Mouse (Mus musculus): Measurements from ENCODE around the gene Wee2. TPM values are rescaled to one million over a fixed set of nuclear protein-coding genes. Genes with fewer than 3 reads are reported as not detected.
A peak's percentile ranks its signal among the peaks of the same experiment; 100 is the strongest.

Wee2 gene
- 0.09 and 0.51 TPM in 2 replicates for polyA plus RNA-seq (2014; fragmentation: Nextera tagmentation; extraction: Ambion mirVana)

- H3K27me3 ChIP-seq (replicated peaks; ENCODE audit: control insufficient read depth, insufficient read depth, low read length): peaks cover 27% of the 10 kb centered on the region
- H3K36me3 ChIP-seq (ENCODE audit: control insufficient read depth, insufficient read depth, low read length): no peaks in the 10 kb centered on the region
- H3K4me3 ChIP-seq (ENCODE audit: low read depth, low read length): no peak within 1 kb of the TSS
- H3K9ac ChIP-seq (ENCODE audit: low read depth, low read length): no peak within 1 kb of the TSS
- 74% methylated on average over 5 of the region's 5 CpGs for WGBS
- no peak for ATAC-seq (ENCODE audit: low read depth)
- DNase-seq (ENCODE audit: low spot score): no peak
- no peak within 1 kb of the TSS for H3K4me2 ChIP-seq (ENCODE audit: low read depth, low read length)
- peaks cover 11% of the 10 kb centered on the region; the same call in 1 of the 2 replicates for H3K4me1 ChIP-seq (ENCODE audit: control insufficient read depth, insufficient read depth, low read length)
- H3K27ac ChIP-seq (replicated peaks; ENCODE audit: low read depth, low read length): no peak within 1 kb of the TSS
- no peaks in the 10 kb centered on the region for H3K9me3 ChIP-seq (ENCODE audit: control insufficient read depth, low read length)
These were observed at the start of gene Wee2 for GRCm38 (mm10) chr6:40438936-40439335. Wee2 (plus strand) TSS chr6:40439088.

- DNase-seq (ENCODE audit: low spot score): no peak
- peaks cover 38% of the 10 kb centered on the region; the same call in 1 of the 2 replicates for H3K36me3 ChIP-seq (ENCODE audit: control insufficient read depth, insufficient read depth, low read length)
- no peak overlapping the region for H3K27ac ChIP-seq (replicated peaks; ENCODE audit: low read depth, low read length)
- no peak overlapping the region for H3K9ac ChIP-seq (ENCODE audit: low read depth, low read length)
- no peak overlapping the region for H3K4me3 ChIP-seq (ENCODE audit: low read depth, low read length)
- H3K9me3 ChIP-seq (ENCODE audit: control insufficient read depth, low read length): no peaks in the 10 kb centered on the region
- ATAC-seq (ENCODE audit: low read depth): no peak
- H3K4me2 ChIP-seq (ENCODE audit: low read depth, low read length): no peak overlapping the region
- WGBS: 73% methylated on average over 1 of the region's 1 CpGs
- H3K27me3 ChIP-seq (replicated peaks; ENCODE audit: control insufficient read depth, insufficient read depth, low read length): no peaks in the 10 kb centered on the region
- H3K4me1 ChIP-seq (ENCODE audit: control insufficient read depth, insufficient read depth, low read length): no peaks in the 10 kb centered on the region
These were observed 47.9 kb upstream of the Wee2 start for GRCm38 (mm10) chr6:40390975-40391374.

- peak; percentile 92 for ATAC-seq (ENCODE audit: low read depth)
- Histone ChIP-seq H3K9ac (ENCODE audit: low read depth, low read length) (no peak overlapping the region), H3K4me2 (ENCODE audit: low read depth, low read length) (no peak overlapping the region), H3K4me3 (ENCODE audit: low read depth, low read length) (no peak overlapping the region), H3K27me3 (replicated peaks; ENCODE audit: control insufficient read depth, insufficient read depth, low read length) (no peaks in the 10 kb centered on the region), H3K27ac (replicated peaks; ENCODE audit: low read depth, low read length) (no peak overlapping the region), H3K4me1 (ENCODE audit: control insufficient read depth, insufficient read depth, low read length) (no peaks in the 10 kb centered on the region), H3K9me3 (ENCODE audit: control insufficient read depth, low read length) (no peaks in the 10 kb centered on the region), H3K36me3 (ENCODE audit: control insufficient read depth, insufficient read depth, low read length) (peaks cover 34% of the 10 kb centered on the region; the same call in 1 of the 2 replicates)
- 40% methylated on average over 3 of the region's 3 CpGs for WGBS
- peak; percentile 91 for DNase-seq (ENCODE audit: low spot score)
These were observed 45.7 kb upstream of the Wee2 start for GRCm38 (mm10) chr6:40393213-40393612.

- no peak overlapping the region for H3K4me2 ChIP-seq (ENCODE audit: low read depth, low read length)
- no peak for ATAC-seq (ENCODE audit: low read depth)
- H3K4me1 ChIP-seq (ENCODE audit: control insufficient read depth, insufficient read depth, low read length): no peaks in the 10 kb centered on the region
- H3K27me3 ChIP-seq (replicated peaks; ENCODE audit: control insufficient read depth, insufficient read depth, low read length): no peaks in the 10 kb centered on the region
- 0 out of 2 replicates have a peak, but pooled peaks cover 3% of the 10 kb centered on the region for H3K9me3 ChIP-seq (ENCODE audit: control insufficient read depth, low read length)
- no peak overlapping the region for H3K27ac ChIP-seq (replicated peaks; ENCODE audit: low read depth, low read length)
- DNase-seq (ENCODE audit: low spot score): no peak
- H3K4me3 ChIP-seq (ENCODE audit: low read depth, low read length): no peak overlapping the region
- peaks cover 83% of the 10 kb centered on the region for H3K36me3 ChIP-seq (ENCODE audit: control insufficient read depth, insufficient read depth, low read length)
- 72% methylated on average over 2 of the region's 2 CpGs for WGBS
- H3K9ac ChIP-seq (ENCODE audit: low read depth, low read length): no peak overlapping the region; the same call in 1 of the 2 replicates
These were observed 36.9 kb upstream of the Wee2 start for GRCm38 (mm10) chr6:40402031-40402430.

GRCm38 (mm10) chr6:40403640-40404285, 35.1 kb upstream of the Wee2 start:
- WGBS: 86% methylated on average over 4 of the region's 4 CpGs
- ATAC-seq (ENCODE audit: low read depth) (no peak), DNase-seq (ENCODE audit: low spot score) (no peak)
- Histone ChIP-seq H3K27ac (replicated peaks; ENCODE audit: low read depth, low read length) (no peak overlapping the region), H3K27me3 (replicated peaks; ENCODE audit: control insufficient read depth, insufficient read depth, low read length) (no peaks in the 10 kb centered on the region), H3K9me3 (ENCODE audit: control insufficient read depth, low read length) (0 out of 2 replicates have a peak, but pooled peaks cover under 1% of the 10 kb centered on the region), H3K9ac (ENCODE audit: low read depth, low read length) (no peak overlapping the region), H3K36me3 (ENCODE audit: control insufficient read depth, insufficient read depth, low read length) (peaks cover 83% of the 10 kb centered on the region), H3K4me3 (ENCODE audit: low read depth, low read length) (no peak overlapping the region), H3K4me2 (ENCODE audit: low read depth, low read length) (no peak overlapping the region), H3K4me1 (ENCODE audit: control insufficient read depth, insufficient read depth, low read length) (no peaks in the 10 kb centered on the region)

- no peak overlapping the region for H3K4me3 ChIP-seq (ENCODE audit: low read depth, low read length)
These were observed 27.8 kb upstream of the Wee2 start for GRCm38 (mm10) chr6:40411085-40411484.

GRCm38 (mm10) chr6:40413046-40413445, 25.8 kb upstream of the Wee2 start:
- no peaks in the 10 kb centered on the region for H3K9me3 ChIP-seq (ENCODE audit: control insufficient read depth, low read length)
- DNase-seq (ENCODE audit: low spot score) (no peak), ATAC-seq (ENCODE audit: low read depth) (no peak)
- H3K4me3 ChIP-seq (ENCODE audit: low read depth, low read length): no peak overlapping the region
- no peaks in the 10 kb centered on the region for H3K4me1 ChIP-seq (ENCODE audit: control insufficient read depth, insufficient read depth, low read length)
- H3K9ac ChIP-seq (ENCODE audit: low read depth, low read length): no peak overlapping the region
- H3K27me3 ChIP-seq (replicated peaks; ENCODE audit: control insufficient read depth, insufficient read depth, low read length): no peaks in the 10 kb centered on the region
- no peak overlapping the region for H3K4me2 ChIP-seq (ENCODE audit: low read depth, low read length)
- no peak overlapping the region for H3K27ac ChIP-seq (replicated peaks; ENCODE audit: low read depth, low read length)
- H3K36me3 ChIP-seq (ENCODE audit: control insufficient read depth, insufficient read depth, low read length): peaks cover 7% of the 10 kb centered on the region
- 86% methylated on average over 5 of the region's 5 CpGs for WGBS

More at GRCm38 (mm10) chr6:40411085-40411484, 27.8 kb upstream of the Wee2 start:
- Histone ChIP-seq H3K4me2 (ENCODE audit: low read depth, low read length) (no peak overlapping the region), H3K27ac (replicated peaks; ENCODE audit: low read depth, low read length) (no peak overlapping the region), H3K4me1 (ENCODE audit: control insufficient read depth, insufficient read depth, low read length) (no peaks in the 10 kb centered on the region), H3K27me3 (replicated peaks; ENCODE audit: control insufficient read depth, insufficient read depth, low read length) (no peaks in the 10 kb centered on the region), H3K9ac (ENCODE audit: low read depth, low read length) (no peak overlapping the region), H3K36me3 (ENCODE audit: control insufficient read depth, insufficient read depth, low read length) (peaks cover 27% of the 10 kb centered on the region), H3K9me3 (ENCODE audit: control insufficient read depth, low read length) (no peaks in the 10 kb centered on the region)
- WGBS: 97% methylated on average over 3 of the region's 3 CpGs
- ATAC-seq (ENCODE audit: low read depth) (no peak), DNase-seq (ENCODE audit: low spot score) (no peak)

GRCm38 (mm10) chr6:40413565-40413964, 25.3 kb upstream of the Wee2 start:
- WGBS: 94% methylated on average over 3 of the region's 3 CpGs
- Histone ChIP-seq H3K4me2 (ENCODE audit: low read depth, low read length) (no peak overlapping the region), H3K27me3 (replicated peaks; ENCODE audit: control insufficient read depth, insufficient read depth, low read length) (no peaks in the 10 kb centered on the region), H3K9me3 (ENCODE audit: control insufficient read depth, low read length) (no peaks in the 10 kb centered on the region), H3K27ac (replicated peaks; ENCODE audit: low read depth, low read length) (no peak overlapping the region), H3K4me1 (ENCODE audit: control insufficient read depth, insufficient read depth, low read length) (no peaks in the 10 kb centered on the region), H3K4me3 (ENCODE audit: low read depth, low read length) (no peak overlapping the region), H3K36me3 (ENCODE audit: control insufficient read depth, insufficient read depth, low read length) (peaks cover 3% of the 10 kb centered on the region), H3K9ac (ENCODE audit: low read depth, low read length) (no peak overlapping the region)
- ATAC-seq (ENCODE audit: low read depth): no peak
- no peak for DNase-seq (ENCODE audit: low spot score)

- Histone ChIP-seq H3K4me1 (ENCODE audit: control insufficient read depth, insufficient read depth, low read length) (no peaks in the 10 kb centered on the region), H3K36me3 (ENCODE audit: control insufficient read depth, insufficient read depth, low read length) (no peaks in the 10 kb centered on the region), H3K4me2 (ENCODE audit: low read depth, low read length) (no peak overlapping the region), H3K27ac (replicated peaks; ENCODE audit: low read depth, low read length) (no peak overlapping the region), H3K9me3 (ENCODE audit: control insufficient read depth, low read length) (no peaks in the 10 kb centered on the region), H3K4me3 (ENCODE audit: low read depth, low read length) (no peak overlapping the region), H3K9ac (ENCODE audit: low read depth, low read length) (no peak overlapping the region), H3K27me3 (replicated peaks; ENCODE audit: control insufficient read depth, insufficient read depth, low read length) (no peaks in the 10 kb centered on the region)
- ATAC-seq (ENCODE audit: low read depth): no peak
- no peak for DNase-seq (ENCODE audit: low spot score)
- WGBS: 79% methylated on average over 4 of the region's 5 CpGs
These were observed 23.1 kb upstream of the Wee2 start for GRCm38 (mm10) chr6:40415799-40416198.
